Mouse (Mus musculus): ENCODE measurements around the gene Pdlim7.
A peak's percentile ranks its signal among the peaks of the same experiment; 100 is the strongest.

DNA sequence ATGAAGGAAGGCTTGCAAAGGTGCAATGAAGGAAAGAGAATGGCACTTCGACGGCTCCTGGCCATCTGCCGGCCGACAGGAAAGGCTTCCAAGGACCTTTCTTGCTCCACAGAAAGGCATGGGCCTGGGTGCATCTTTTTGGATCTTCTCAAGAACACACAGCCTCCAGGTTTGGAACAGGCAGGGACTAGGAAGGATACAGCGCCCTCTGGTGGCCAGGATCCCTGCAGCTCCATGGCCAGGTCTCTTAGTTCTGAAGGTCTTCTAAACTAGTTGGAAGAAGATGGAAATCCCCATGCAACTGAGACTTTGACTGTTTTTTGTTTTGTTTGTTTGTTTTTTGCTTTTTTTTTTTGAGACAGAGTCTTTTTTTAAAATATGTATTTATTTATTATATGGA, 3.5 kb upstream of the Pdlim7 start:
- no peak for TF ChIP-seq POLR2A (IDR thresholded peaks at IDR 0.05; ENCODE audit: borderline replicate concordance, control insufficient read depth, low read depth, low read length)
- peak; percentile 96 for TF ChIP-seq CTCF (IDR thresholded peaks at IDR 0.05; ENCODE audit: control insufficient read depth, insufficient read depth, low read length)

Measured in bone marrow, adult 2 months (tissue).